In genomic region chr11:31732958-31733357, GRCm38 (mm10) we compare ENCODE assay signal across 11 mouse cellular contexts.
A peak's percentile ranks its signal among the peaks of the same experiment; 100 is the strongest.
DNase-seq lines count a peak whose midpoint lies in the region; ATAC-seq and TF ChIP-seq lines count a peak whose summit lies in the region.
"Had no signal": no experiment of that assay in that cellular context is flagged by ENCODE, and none has a peak within 500 bp of the region (broad histone marks: within the 10 kb centered on the region; RNA-seq: fewer than 3 reads in every experiment).

No protein-coding gene starts in this region.

- H3K27me3 ChIP-seq in embryonic facial prominence, embryonic 15.5 days = no peaks in the 10 kb centered on the region
- 0 out of 2 replicates have a peak, but pooled peaks cover 5% of the 10 kb centered on the region for H3K27me3 ChIP-seq in embryonic facial prominence, embryonic 10.5 days (replicated peaks; ENCODE audit: low read depth, poor library complexity, severe bottlenecking)
- H3K27me3 ChIP-seq in limb, embryonic 11.5 days (ENCODE audit: control insufficient read depth, insufficient read depth, low read length) = no peaks in the 10 kb centered on the region
- H3K27me3 ChIP-seq in limb, embryonic 10.5 days (ENCODE audit: low read depth, poor library complexity, severe bottlenecking) = no peaks in the 10 kb centered on the region
- H3K27me3 ChIP-seq in liver, postnatal 0 days (ENCODE audit: insufficient read depth, low read length) = no peaks in the 10 kb centered on the region

- H3K9me3 ChIP-seq in embryonic facial prominence, embryonic 15.5 days (replicated peaks) = no peaks in the 10 kb centered on the region
- H3K9me3 ChIP-seq in embryonic facial prominence, embryonic 10.5 days = no peaks in the 10 kb centered on the region
- no peaks in the 10 kb centered on the region for H3K9me3 ChIP-seq in limb, embryonic 11.5 days (ENCODE audit: control insufficient read depth, low read length)
- H3K9me3 ChIP-seq in limb, embryonic 10.5 days (replicated peaks) = no peaks in the 10 kb centered on the region
- H3K9me3 ChIP-seq in liver, postnatal 0 days (ENCODE audit: low read length) = no peaks in the 10 kb centered on the region

- TF ChIP-seq EP300 in liver, postnatal 0 days (IDR thresholded peaks at IDR 0.05; ENCODE audit: low read depth) = no peak

- 37% methylated on average over 1 of the region's 1 CpGs for WGBS in embryonic facial prominence, embryonic 15.5 days
- WGBS in embryonic facial prominence, embryonic 10.5 days = 67% methylated on average over 1 of the region's 1 CpGs
- WGBS in limb, embryonic 11.5 days = 81% methylated on average over 1 of the region's 1 CpGs
- 70% methylated on average over 1 of the region's 1 CpGs for WGBS in limb, embryonic 10.5 days
- 27% methylated on average over 1 of the region's 1 CpGs for WGBS in liver, postnatal 0 days (ENCODE audit: insufficient replicate concordance)

- no peak overlapping the region for H3K4me3 ChIP-seq in embryonic facial prominence, embryonic 15.5 days (replicated peaks)
- no peak overlapping the region for H3K4me3 ChIP-seq in embryonic facial prominence, embryonic 10.5 days
- no peak overlapping the region for H3K4me3 ChIP-seq in limb, embryonic 11.5 days (ENCODE audit: low read depth, low read length)
- H3K4me3 ChIP-seq in limb, embryonic 10.5 days = no peak overlapping the region
- no peak overlapping the region for H3K4me3 ChIP-seq in liver, postnatal 0 days (ENCODE audit: low read depth, low read length)

- no peak overlapping the region for H3K27ac ChIP-seq in embryonic facial prominence, embryonic 15.5 days (replicated peaks)
- no peak overlapping the region; the same call in 1 of the 2 replicates for H3K27ac ChIP-seq in embryonic facial prominence, embryonic 10.5 days (replicated peaks)
- no peak overlapping the region for H3K27ac ChIP-seq in limb, embryonic 11.5 days (replicated peaks; ENCODE audit: low read depth, low read length)
- H3K27ac ChIP-seq in limb, embryonic 10.5 days = no peak overlapping the region
- no peak overlapping the region for H3K27ac ChIP-seq in liver, postnatal 0 days (ENCODE audit: low read depth)

- TF ChIP-seq CTCF in liver, postnatal 0 days (IDR thresholded peaks at IDR 0.05; ENCODE audit: low read depth) = no peak

- H3K36me3 ChIP-seq in embryonic facial prominence, embryonic 15.5 days = no peaks in the 10 kb centered on the region
- no peaks in the 10 kb centered on the region for H3K36me3 ChIP-seq in embryonic facial prominence, embryonic 10.5 days (replicated peaks)
- H3K36me3 ChIP-seq in limb, embryonic 11.5 days (ENCODE audit: control insufficient read depth, insufficient read depth, low read length) = no peaks in the 10 kb centered on the region
- H3K36me3 ChIP-seq in limb, embryonic 10.5 days = no peaks in the 10 kb centered on the region
- no peaks in the 10 kb centered on the region for H3K36me3 ChIP-seq in liver, postnatal 0 days (replicated peaks; ENCODE audit: insufficient read depth, low read length)

- no peak overlapping the region for H3K9ac ChIP-seq in embryonic facial prominence, embryonic 15.5 days
- H3K9ac ChIP-seq in limb, embryonic 11.5 days (ENCODE audit: low read length) = no peak overlapping the region
- no peak overlapping the region for H3K9ac ChIP-seq in liver, postnatal 0 days (replicated peaks)

- H3K4me2 ChIP-seq in embryonic facial prominence, embryonic 15.5 days (replicated peaks) = no peak overlapping the region
- no peak overlapping the region for H3K4me2 ChIP-seq in limb, embryonic 11.5 days (ENCODE audit: low read depth, severe bottlenecking)
- peak overlapping the region; percentile 26; the same call in 1 of the 2 replicates for H3K4me2 ChIP-seq in liver, postnatal 0 days (ENCODE audit: low read depth, low read length)

- no peak for DNase-seq in embryonic facial prominence, embryonic 10.5 days (ENCODE audit: low spot score)
- no peak for DNase-seq in limb, embryonic 11.5 days (ENCODE audit: low spot score)
- DNase-seq in limb, embryonic 10.5 days (ENCODE audit: low spot score) = no peak
- peak; percentile 50 for DNase-seq in MN1 (ENCODE audit: low spot score)
- no peak for DNase-seq in liver, postnatal 0 days
- no peak for DNase-seq in layer of hippocampus, postnatal 14 days (ENCODE audit: low spot score in 2 of 2)
- DNase-seq: cerebellum, postnatal 10 days; thymus, postnatal 14 days had no signal

- H3K4me1 ChIP-seq in embryonic facial prominence, embryonic 15.5 days = peaks cover 22% of the 10 kb centered on the region
- peaks cover 31% of the 10 kb centered on the region for H3K4me1 ChIP-seq in embryonic facial prominence, embryonic 10.5 days
- peaks cover 11% of the 10 kb centered on the region; the same call in 1 of the 2 replicates for H3K4me1 ChIP-seq in limb, embryonic 11.5 days (ENCODE audit: control insufficient read depth, insufficient read depth, low read length)
- H3K4me1 ChIP-seq in limb, embryonic 10.5 days = peaks cover 31% of the 10 kb centered on the region
- H3K4me1 ChIP-seq in liver, postnatal 0 days (ENCODE audit: insufficient read depth) = peaks cover 9% of the 10 kb centered on the region; the same call in 1 of the 2 replicates

- peak; percentile 65; the same call in 1 of the 2 replicates for ATAC-seq in embryonic facial prominence, embryonic 15.5 days (ENCODE audit: insufficient number of reproducible peaks, low FRiP score, low TSS enrichment, low read depth)
- 0 out of 2 replicates have a peak, but pooled peaks have one; percentile 28 for ATAC-seq in limb, embryonic 11.5 days (ENCODE audit: insufficient number of reproducible peaks, low FRiP score, low TSS enrichment, low read depth)
- ATAC-seq in liver, postnatal 0 days = peak; percentile 28
- ATAC-seq in cerebellum, adult (ENCODE audit: insufficient number of reproducible peaks, low FRiP score, low TSS enrichment) = no peak
- ATAC-seq: inflammation-experienced regulatory T-cells, adult 6 months had no signal
